Mouse (Mus musculus) small intestine, adult 2 months (tissue): ENCODE data around the gene B9d2.

Experiments
- CTCF ChIP-seq: fragments of 200-500 bp; IDR thresholded peaks from 2 replicates; pipeline ENCODE4 v1.5.1; 2012; ENCODE audit warnings: low read depth, mild to moderate bottlenecking, control low read depth, inconsistent platforms, low read length, moderate library complexity, mixed read lengths; ENCODE audit not compliant: insufficient replicate concordance, insufficient read length; ENCODE audit errors: extremely low read depth
- POLR2A ChIP-seq: fragments of 200-500 bp; IDR thresholded peaks from 2 replicates; pipeline ENCODE4 v1.6.1; 2012; ENCODE audit warnings: low read depth, mild to moderate bottlenecking, control low read depth, inconsistent platforms, low read length, moderate library complexity

DNA sequence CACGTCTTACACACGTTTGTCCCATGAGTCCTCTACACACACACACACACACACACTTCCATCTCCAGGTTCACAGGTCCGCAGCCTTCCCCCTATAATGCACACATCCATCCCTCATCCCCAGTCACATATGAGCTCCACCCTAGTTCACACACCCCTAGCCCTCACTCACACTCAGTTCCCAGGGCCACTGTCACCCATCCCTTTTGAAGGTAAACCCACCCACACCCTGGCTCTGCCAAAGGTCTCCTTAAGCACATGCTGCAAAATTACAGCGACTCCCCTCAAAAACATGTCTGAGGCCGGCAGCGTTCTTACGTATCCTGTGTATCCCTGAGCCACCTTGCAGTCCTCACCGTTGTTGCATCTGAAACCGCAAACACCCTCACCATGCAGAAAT is 6.3 kb upstream of the B9d2 start:
- TF ChIP-seq POLR2A = no peak
- no peak for TF ChIP-seq CTCF
